Mouse (Mus musculus) myocyte (in vitro differentiated cells): ENCODE measurements around the gene Tesc. TPM values are rescaled to one million over a fixed set of nuclear protein-coding genes. Genes with fewer than 3 reads are reported as not detected.
A peak's percentile ranks its signal among the peaks of the same experiment; 100 is the strongest.

Experiments
- H3K27me3 ChIP-seq: one replicate; pipeline ENCODE4 v1.6.1; 2011; ENCODE audit not compliant: control insufficient read depth, insufficient read depth, insufficient read length
- H3K36me3 ChIP-seq: one replicate; pipeline ENCODE4 v1.6.1; 2011; ENCODE audit not compliant: control insufficient read depth, insufficient read depth
- H3K4me2 ChIP-seq: one replicate; pipeline ENCODE4 v1.6.1; 2011; ENCODE audit warnings: low read depth, control low read depth
- H3K4me3 ChIP-seq: one replicate; pipeline ENCODE4 v1.5.1; 2011; ENCODE audit warnings: mild to moderate bottlenecking, control low read depth, moderate library complexity
- H3K79me2 ChIP-seq: one replicate; pipeline ENCODE4 v1.6.1; 2011; ENCODE audit not compliant: control insufficient read depth, insufficient read depth
- H3ac ChIP-seq: one replicate; pipeline ENCODE4 v1.6.1; 2011; ENCODE audit not compliant: control insufficient read depth, insufficient read length
- CEBPB ChIP-seq: IDR thresholded peaks from 2 replicates; pipeline ENCODE4 v1.6.1; 2011; ENCODE audit warnings: mild to moderate bottlenecking, moderate library complexity; ENCODE audit not compliant: poor library complexity, insufficient read depth, severe bottlenecking
- E2F4 ChIP-seq: IDR thresholded peaks from one replicate; pipeline ENCODE4 v1.6.1; 2011; ENCODE audit warnings: mild to moderate bottlenecking, control low read depth, moderate library complexity; ENCODE audit not compliant: insufficient read depth
- MAX ChIP-seq: IDR thresholded peaks from one replicate; pipeline ENCODE4 v1.6.1; 2011; ENCODE audit warnings: low read depth, mild to moderate bottlenecking, control low read depth
- MYOD1 ChIP-seq, 3 experiments: IDR thresholded peaks; one replicate each; pipeline ENCODE4 v1.6.1; 2011; ENCODE audit warnings: control low read depth in 2 of 3, low read depth in 2 of 3, mild to moderate bottlenecking in 2 of 3, moderate library complexity in 1 of 3; ENCODE audit not compliant: insufficient read length in 2 of 3, control insufficient read depth in 1 of 3
- MYOG ChIP-seq, 3 experiments: IDR thresholded peaks; one replicate each; pipeline ENCODE4 v1.6.1; 2011; ENCODE audit warnings: control low read depth in 2 of 3, low read depth in 2 of 3, mild to moderate bottlenecking in 2 of 3; ENCODE audit not compliant: insufficient read length in 2 of 3, control insufficient read depth in 1 of 3, insufficient read depth in 1 of 3
- POLR2A ChIP-seq: IDR thresholded peaks from one replicate; pipeline ENCODE4 v1.6.1; 2011; ENCODE audit warnings: low read depth, mild to moderate bottlenecking, control low read depth, moderate library complexity; ENCODE audit not compliant: insufficient read length
- POLR2AphosphoS2 ChIP-seq: IDR thresholded peaks from one replicate; pipeline ENCODE4 v1.6.1; 2011; ENCODE audit warnings: low read depth, control low read depth; ENCODE audit not compliant: insufficient read length
- REST ChIP-seq: IDR thresholded peaks from one replicate; pipeline ENCODE4 v1.6.1; 2011; ENCODE audit warnings: mild to moderate bottlenecking, control low read depth, moderate library complexity; ENCODE audit not compliant: insufficient read depth, insufficient read length
- SRF ChIP-seq: IDR thresholded peaks from one replicate; pipeline ENCODE4 v1.6.1; 2011; ENCODE audit warnings: low read depth; ENCODE audit not compliant: control insufficient read depth, insufficient read length
- TCF12 ChIP-seq: IDR thresholded peaks from one replicate; pipeline ENCODE4 v1.6.1; 2011; ENCODE audit warnings: mild to moderate bottlenecking, control low read depth; ENCODE audit not compliant: poor library complexity, insufficient read depth, severe bottlenecking
- TCF3 ChIP-seq: IDR thresholded peaks from one replicate; pipeline ENCODE4 v1.6.1; 2011; ENCODE audit warnings: low read depth, control low read depth; ENCODE audit not compliant: insufficient read length
- USF1 ChIP-seq: IDR thresholded peaks from one replicate; pipeline ENCODE4 v1.6.1; 2011; ENCODE audit warnings: low read depth, mild to moderate bottlenecking, control low read depth, moderate library complexity
- polyA plus RNA-seq: library from polyadenylated mRNA; unstranded; fragments of >200 nt; fragmentation: generic; extraction: Trizol; gene quantifications from one replicate; pipeline ENCODE4 v1.2.1, GENCODE M21; 2012; ENCODE audit warnings: missing spikeins

The Tesc gene
- polyA plus RNA-seq, 1 experiment: 3.1 TPM

GRCm38 (mm10) chr5:118053205-118053604 is 25.7 kb downstream of the Tesc start:
- H3ac ChIP-seq: no peak overlapping the region
- no peak for TF ChIP-seq CEBPB
- TF ChIP-seq USF1: no peak
- TF ChIP-seq MYOD1 (IDR thresholded peaks at IDR 0.05; ENCODE audit: control insufficient read depth in 1 of 3, insufficient read length in 2 of 3, low read depth in 2 of 3): no peak
- TF ChIP-seq TCF12: no peak
- TF ChIP-seq MYOG (IDR thresholded peaks at IDR 0.05; ENCODE audit: control insufficient read depth in 1 of 3, insufficient read depth in 1 of 3, insufficient read length in 2 of 3, low read depth in 2 of 3): no peak
- TF ChIP-seq SRF: no peak
- no peak for TF ChIP-seq POLR2AphosphoS2
- no peak for TF ChIP-seq REST
- no peak for TF ChIP-seq MAX
- no peak for TF ChIP-seq POLR2A
- TF ChIP-seq E2F4: no peak

GRCm38 (mm10) chr5:118057508-118058111 is 30.1 kb downstream of the Tesc start:
- Histone ChIP-seq H3K36me3 (no peaks in the 10 kb centered on the region), H3K27me3 (no peaks in the 10 kb centered on the region), H3K79me2 (no peaks in the 10 kb centered on the region), H3K4me3 (no peak overlapping the region), H3ac (no peak overlapping the region), H3K4me2 (no peak overlapping the region)
- no peak for TF ChIP-seq MAX
- TF ChIP-seq REST: no peak
- no peak for TF ChIP-seq USF1
- TF ChIP-seq MYOD1 (IDR thresholded peaks at IDR 0.05; ENCODE audit: control insufficient read depth in 1 of 3, insufficient read length in 2 of 3, low read depth in 2 of 3): peak in 1 of 3 experiments; percentile 53
- no peak for TF ChIP-seq TCF12
- TF ChIP-seq POLR2AphosphoS2: peak; percentile 15
- TF ChIP-seq POLR2A: no peak

More at GRCm38 (mm10) chr5:118053205-118053604, 25.7 kb downstream of the Tesc start:
- H3K36me3 ChIP-seq: no peaks in the 10 kb centered on the region
- H3K4me3 ChIP-seq: no peak overlapping the region
- no peak overlapping the region for H3K4me2 ChIP-seq
- H3K27me3 ChIP-seq: no peaks in the 10 kb centered on the region
- no peaks in the 10 kb centered on the region for H3K79me2 ChIP-seq

- no peak overlapping the region for H3K4me2 ChIP-seq
- no peak for TF ChIP-seq TCF12
- H3ac ChIP-seq: no peak overlapping the region
- no peaks in the 10 kb centered on the region for H3K36me3 ChIP-seq
- no peaks in the 10 kb centered on the region for H3K27me3 ChIP-seq
- no peaks in the 10 kb centered on the region for H3K79me2 ChIP-seq
- H3K4me3 ChIP-seq: no peak overlapping the region
Observed at GRCm38 (mm10) chr5:118058858-118059257, 31.3 kb downstream of the Tesc start.

GRCm38 (mm10) chr5:118059646-118060045 is 32.1 kb downstream of the Tesc start:
- H3K79me2 ChIP-seq: no peaks in the 10 kb centered on the region
- H3K36me3 ChIP-seq: no peaks in the 10 kb centered on the region
- no peak for TF ChIP-seq MAX
- no peak for TF ChIP-seq CEBPB
- TF ChIP-seq SRF: no peak
- no peak for TF ChIP-seq TCF3
- TF ChIP-seq TCF12: no peak
- TF ChIP-seq REST: no peak
- peak in 1 of 3 experiments; percentile 74 for TF ChIP-seq MYOD1 (IDR thresholded peaks at IDR 0.05; ENCODE audit: control insufficient read depth in 1 of 3, insufficient read length in 2 of 3, low read depth in 2 of 3)
- no peak for TF ChIP-seq MYOG (IDR thresholded peaks at IDR 0.05; ENCODE audit: control insufficient read depth in 1 of 3, insufficient read depth in 1 of 3, insufficient read length in 2 of 3, low read depth in 2 of 3)
- no peak overlapping the region for H3K4me2 ChIP-seq
- H3K4me3 ChIP-seq: no peak overlapping the region
- H3K27me3 ChIP-seq: no peaks in the 10 kb centered on the region
- H3ac ChIP-seq: no peak overlapping the region

- no peak overlapping the region for H3K4me3 ChIP-seq
- no peaks in the 10 kb centered on the region for H3K27me3 ChIP-seq
- TF ChIP-seq POLR2A: no peak
- no peak for TF ChIP-seq TCF3
- no peak for TF ChIP-seq TCF12
- TF ChIP-seq CEBPB: no peak
- H3K4me2 ChIP-seq: no peak overlapping the region
- no peak overlapping the region for H3ac ChIP-seq
- no peaks in the 10 kb centered on the region for H3K79me2 ChIP-seq
- no peaks in the 10 kb centered on the region for H3K36me3 ChIP-seq
Observed at GRCm38 (mm10) chr5:118061391-118061790, 33.8 kb downstream of the Tesc start.
